Mouse (Mus musculus) thymus, postnatal 25 days (tissue): ENCODE measurements around the gene Oasl1.
"Not testable (repeated sequence)": the region's sequence is repeated elsewhere in the genome, so short reads cannot be mapped to it uniquely, and the experiment has no call there.

Experiments used
- DNase-seq: peaks from one replicate; pipeline ENCODE4 v3.0.0; 2022

Gene Oasl1

GRCm38 (mm10) chr5:114922998-114923473, at the start of gene Oasl1:
Oasl1 (plus strand) TSS chr5:114923240.
- DNase-seq: peak; percentile 48

- no peak for DNase-seq
These were observed 47.2 kb upstream of the Oasl1 start for GRCm38 (mm10) chr5:114875858-114876257.

- DNase-seq: no peak
These were observed 46.7 kb upstream of the Oasl1 start for GRCm38 (mm10) chr5:114876331-114876730.

- no peak for DNase-seq
These were observed 45.6 kb upstream of the Oasl1 start for GRCm38 (mm10) chr5:114877487-114877886.

- DNase-seq: no peak
These were observed 43.6 kb upstream of the Oasl1 start for GRCm38 (mm10) chr5:114879399-114879798.

- DNase-seq: not testable (repeated sequence)
These were observed 40.7 kb upstream of the Oasl1 start for GRCm38 (mm10) chr5:114882319-114882718.

- DNase-seq: no peak
These were observed 40.0 kb upstream of the Oasl1 start for GRCm38 (mm10) chr5:114883022-114883421.

GRCm38 (mm10) chr5:114886801-114887200, 36.2 kb upstream of the Oasl1 start:
- no peak for DNase-seq

GRCm38 (mm10) chr5:114888995-114889394, 34.0 kb upstream of the Oasl1 start:
- DNase-seq: no peak

- DNase-seq: no peak
These were observed 27.5 kb upstream of the Oasl1 start for GRCm38 (mm10) chr5:114895542-114895941.

GRCm38 (mm10) chr5:114896688-114897373, 26.2 kb upstream of the Oasl1 start, which contains the start of gene Oasl2:
Oasl2 (plus strand) TSS chr5:114896936.
- peak; percentile 8 for DNase-seq

- DNase-seq: peak; percentile 16
These were observed 25.7 kb upstream of the Oasl1 start for GRCm38 (mm10) chr5:114897374-114897793.

GRCm38 (mm10) chr5:114898857-114899256, 24.2 kb upstream of the Oasl1 start:
- DNase-seq: no peak

- peak; percentile 40 for DNase-seq
These were observed 20.6 kb upstream of the Oasl1 start for GRCm38 (mm10) chr5:114902413-114902812.

GRCm38 (mm10) chr5:114908598-114909305, 14.3 kb upstream of the Oasl1 start:
- no peak for DNase-seq

- DNase-seq: no peak
These were observed 9.4 kb upstream of the Oasl1 start for GRCm38 (mm10) chr5:114913686-114914085.

GRCm38 (mm10) chr5:114914855-114915254, 8.2 kb upstream of the Oasl1 start:
- peak; percentile 8 for DNase-seq

GRCm38 (mm10) chr5:114915854-114916253, 7.2 kb upstream of the Oasl1 start:
- DNase-seq: no peak

- DNase-seq: no peak
These were observed 6.3 kb upstream of the Oasl1 start for GRCm38 (mm10) chr5:114916777-114917176.

- DNase-seq: not testable (repeated sequence)
These were observed 5.7 kb upstream of the Oasl1 start for GRCm38 (mm10) chr5:114917357-114917756.

- DNase-seq: peak; percentile 77
These were observed 1.3 kb upstream of the Oasl1 start for GRCm38 (mm10) chr5:114921551-114922365.

GRCm38 (mm10) chr5:114922366-114922731, 691 bp upstream of the Oasl1 start:
- no peak for DNase-seq

- no peak for DNase-seq
These were observed 3.2 kb downstream of the Oasl1 start for GRCm38 (mm10) chr5:114926153-114926684.
